In the genomic region with DNA sequence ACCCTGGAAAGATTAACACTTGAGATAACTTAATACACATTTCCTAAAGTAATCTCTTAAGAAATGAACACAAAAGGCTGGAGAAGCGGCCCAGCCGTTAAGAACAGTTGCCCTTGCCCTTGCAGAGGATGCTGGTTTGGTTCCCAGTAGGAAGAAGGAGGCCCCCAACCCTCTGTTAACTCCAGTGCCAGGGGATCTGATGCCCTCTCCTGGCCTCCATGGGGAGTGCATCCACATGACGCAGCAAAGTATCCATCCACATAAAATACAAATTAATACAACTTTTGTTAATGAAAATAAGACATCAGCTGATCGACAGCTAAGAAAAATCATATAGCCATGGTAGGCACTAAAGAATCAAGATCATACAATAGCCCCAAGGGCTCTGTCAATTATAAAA, we compare ENCODE assay signal across 12 mouse cellular contexts. TPM values are rescaled to one million over a fixed set of nuclear protein-coding genes. Genes with fewer than 3 reads are reported as not detected.
DNase-seq lines count a peak whose midpoint lies in the region; ATAC-seq and TF ChIP-seq lines count a peak whose summit lies in the region.
"Had no signal": no experiment of that assay in that cellular context is flagged by ENCODE, and none has a peak within 500 bp of the region (broad histone marks: within the 10 kb centered on the region; RNA-seq: fewer than 3 reads in every experiment).

No protein-coding gene starts in this region.

- H3K36me3 ChIP-seq in hindbrain, embryonic 11.5 days (ENCODE audit: control insufficient read depth, insufficient read depth, low read length), result no peaks in the 10 kb centered on the region
- H3K36me3 ChIP-seq in hindbrain, embryonic 12.5 days, result no peaks in the 10 kb centered on the region
- no peaks in the 10 kb centered on the region for H3K36me3 ChIP-seq in lung, embryonic 14.5 days (ENCODE audit: insufficient read depth)
- H3K36me3 ChIP-seq in G1E (replicated peaks), result peaks cover 39% of the 10 kb centered on the region
- H3K36me3 ChIP-seq in small intestine, adult 2 months (ENCODE audit: control insufficient read depth, insufficient read depth, low read length), result no peaks in the 10 kb centered on the region
- H3K36me3 ChIP-seq in forebrain, embryonic 13.5 days (ENCODE audit: poor library complexity, severe bottlenecking), result peaks cover 7% of the 10 kb centered on the region; the same call in 1 of the 2 replicates
- H3K36me3 ChIP-seq: hindbrain, embryonic 15.5 days; limb, embryonic 15.5 days had no signal

- no peaks in the 10 kb centered on the region for H3K4me1 ChIP-seq in hindbrain, embryonic 11.5 days (replicated peaks; ENCODE audit: control insufficient read depth, insufficient read depth, low read length)
- H3K4me1 ChIP-seq in hindbrain, embryonic 12.5 days, result no peaks in the 10 kb centered on the region
- H3K4me1 ChIP-seq in lung, embryonic 14.5 days (ENCODE audit: insufficient read depth), result no peaks in the 10 kb centered on the region
- H3K4me1 ChIP-seq in G1E (ENCODE audit: insufficient read depth, low read depth, low read length), result peaks cover 18% of the 10 kb centered on the region
- no peaks in the 10 kb centered on the region for H3K4me1 ChIP-seq in small intestine, adult 2 months (ENCODE audit: control insufficient read depth, insufficient read depth, insufficient read length, low read length)
- H3K4me1 ChIP-seq in forebrain, embryonic 13.5 days, result no peaks in the 10 kb centered on the region
- H3K4me1 ChIP-seq: hindbrain, embryonic 15.5 days; limb, embryonic 15.5 days had no signal

- no peak overlapping the region for H3K4me3 ChIP-seq in hindbrain, embryonic 11.5 days (ENCODE audit: low read depth, low read length)
- H3K4me3 ChIP-seq in hindbrain, embryonic 12.5 days, result no peak overlapping the region
- no peak overlapping the region for H3K4me3 ChIP-seq in lung, embryonic 14.5 days (ENCODE audit: low read depth, low read length)
- H3K4me3 ChIP-seq in G1E (ENCODE audit: low read depth, low read length), result no peak overlapping the region
- H3K4me3 ChIP-seq in small intestine, adult 2 months (ENCODE audit: low read depth, low read length), result no peak overlapping the region
- H3K4me3 ChIP-seq in forebrain, embryonic 13.5 days, result no peak overlapping the region
- H3K4me3 ChIP-seq: heart, embryonic 13.5 days; hindbrain, embryonic 15.5 days; limb, embryonic 15.5 days; megakaryocyte, embryonic 14.5 days had no signal

- no peak for ATAC-seq in hindbrain, embryonic 11.5 days (ENCODE audit: low FRiP score)
- no peak for ATAC-seq in hindbrain, embryonic 12.5 days (ENCODE audit: low FRiP score)
- ATAC-seq in lung, embryonic 14.5 days (ENCODE audit: insufficient read depth), result no peak
- ATAC-seq in G1E (ENCODE audit: extremely low read depth, insufficient number of reproducible peaks, low FRiP score, poor library complexity, severe bottlenecking), result no peak
- no peak for ATAC-seq in forebrain, embryonic 13.5 days

- DNase-seq in hindbrain, embryonic 11.5 days (ENCODE audit: low spot score), result peak; percentile 12
- no peak for DNase-seq in lung, embryonic 14.5 days
- no peak for DNase-seq in lung, postnatal 4 days
- no peak for DNase-seq in G1E (ENCODE audit: low spot score)
- DNase-seq: kidney, postnatal 14 days had no signal

- no peak overlapping the region for H3K27ac ChIP-seq in hindbrain, embryonic 11.5 days (ENCODE audit: low read depth, low read length)
- H3K27ac ChIP-seq in hindbrain, embryonic 12.5 days, result no peak overlapping the region
- H3K27ac ChIP-seq in lung, embryonic 14.5 days (ENCODE audit: low read depth), result no peak overlapping the region
- H3K27ac ChIP-seq in small intestine, adult 2 months (ENCODE audit: insufficient read depth, low read depth, low read length), result no peak overlapping the region
- no peak overlapping the region for H3K27ac ChIP-seq in forebrain, embryonic 13.5 days
- H3K27ac ChIP-seq: heart, embryonic 13.5 days; hindbrain, embryonic 15.5 days; limb, embryonic 15.5 days had no signal

- H3K27me3 ChIP-seq in hindbrain, embryonic 11.5 days (ENCODE audit: control insufficient read depth, insufficient read depth, low read length), result no peaks in the 10 kb centered on the region
- no peaks in the 10 kb centered on the region for H3K27me3 ChIP-seq in hindbrain, embryonic 12.5 days
- H3K27me3 ChIP-seq in lung, embryonic 14.5 days (ENCODE audit: insufficient read depth, low read length), result no peaks in the 10 kb centered on the region
- no peaks in the 10 kb centered on the region for H3K27me3 ChIP-seq in G1E (ENCODE audit: insufficient read depth, low read length)
- H3K27me3 ChIP-seq in small intestine, adult 2 months (ENCODE audit: control insufficient read depth, insufficient read depth, low read length), result no peaks in the 10 kb centered on the region
- H3K27me3 ChIP-seq in forebrain, embryonic 13.5 days, result no peaks in the 10 kb centered on the region
- H3K27me3 ChIP-seq: heart, embryonic 13.5 days; hindbrain, embryonic 15.5 days; limb, embryonic 15.5 days; megakaryocyte, embryonic 14.5 days had no signal

- TF ChIP-seq POLR2A in small intestine, adult 2 months (IDR thresholded peaks at IDR 0.05; ENCODE audit: low read depth, low read length), result no peak

- peak; percentile 37; the same call in 1 of the 2 replicates for TF ChIP-seq CTCF in lung, embryonic 14.5 days (IDR thresholded peaks at IDR 0.05; ENCODE audit: low read depth)
- peak; percentile 32 for TF ChIP-seq CTCF in G1E (IDR thresholded peaks at IDR 0.05; ENCODE audit: low read depth, low read length)
- peak; percentile 25; the same call in 1 of the 2 replicates for TF ChIP-seq CTCF in small intestine, adult 2 months (IDR thresholded peaks at IDR 0.05; ENCODE audit: extremely low read depth, insufficient read length, insufficient replicate concordance, low read depth, low read length)

- no peak overlapping the region for H3K4me2 ChIP-seq in hindbrain, embryonic 11.5 days (replicated peaks; ENCODE audit: low read depth, low read length)
- H3K4me2 ChIP-seq in hindbrain, embryonic 12.5 days (replicated peaks), result no peak overlapping the region
- H3K4me2 ChIP-seq in lung, embryonic 14.5 days, result no peak overlapping the region
- H3K4me2 ChIP-seq in forebrain, embryonic 13.5 days, result no peak overlapping the region
- H3K4me2 ChIP-seq: heart, embryonic 13.5 days; hindbrain, embryonic 15.5 days; limb, embryonic 15.5 days had no signal

- no peak overlapping the region for H3K9ac ChIP-seq in hindbrain, embryonic 11.5 days (ENCODE audit: low read depth, low read length)
- H3K9ac ChIP-seq in hindbrain, embryonic 12.5 days, result no peak overlapping the region
- no peak overlapping the region for H3K9ac ChIP-seq in lung, embryonic 14.5 days
- no peak overlapping the region for H3K9ac ChIP-seq in forebrain, embryonic 13.5 days
- H3K9ac ChIP-seq: heart, embryonic 13.5 days; hindbrain, embryonic 15.5 days; limb, embryonic 15.5 days had no signal

- H3K9me3 ChIP-seq in hindbrain, embryonic 11.5 days (ENCODE audit: control insufficient read depth, low read length), result no peaks in the 10 kb centered on the region
- H3K9me3 ChIP-seq in hindbrain, embryonic 12.5 days (replicated peaks), result no peaks in the 10 kb centered on the region
- H3K9me3 ChIP-seq in lung, embryonic 14.5 days (ENCODE audit: low read depth, low read length), result no peaks in the 10 kb centered on the region
- H3K9me3 ChIP-seq in G1E (replicated peaks), result no peaks in the 10 kb centered on the region
- H3K9me3 ChIP-seq in forebrain, embryonic 13.5 days (replicated peaks), result no peaks in the 10 kb centered on the region
- H3K9me3 ChIP-seq: heart, embryonic 13.5 days; hindbrain, embryonic 15.5 days; limb, embryonic 15.5 days; megakaryocyte, embryonic 14.5 days had no signal

- WGBS in hindbrain, embryonic 11.5 days, result 87% methylated on average over 4 of the region's 4 CpGs
- 92% methylated on average over 4 of the region's 4 CpGs for WGBS in hindbrain, embryonic 12.5 days
- 82% methylated on average over 4 of the region's 4 CpGs for WGBS in lung, embryonic 14.5 days
- WGBS in small intestine, adult 2 months, result 91% methylated on average over 4 of the region's 4 CpGs
- 75% methylated on average over 4 of the region's 4 CpGs for WGBS in forebrain, embryonic 13.5 days

RNA-seq across cellular contexts. Expression of a gene that starts 33.6 kb away (rescaled TPM):
- 36.9 and 42.2 TPM in 2 replicates for polyA plus RNA-seq in hindbrain, embryonic 11.5 days (2014; fragmentation: Nextera tagmentation; extraction: Ambion mirVana)
- 38.1 and 41.0 TPM in 2 replicates for polyA plus RNA-seq in hindbrain, embryonic 12.5 days (2016; fragmentation: Nextera tagmentation; extraction: Ambion mirVana)
- polyA plus RNA-seq in lung, embryonic 14.5 days (2014; fragmentation: Nextera tagmentation; extraction: Ambion mirVana), result 40.5 and 41.6 TPM in 2 replicates
- total RNA-seq in G1E (2014; fragmentation: Nextera tagmentation), result 112 and 113 TPM in 2 replicates
- total RNA-seq in G1E (2017), result 39.7 and 43.7 TPM in 2 replicates
- polyA plus RNA-seq in G1E (2012), result 2.9 and 3.7 TPM in 2 replicates
- 0.67 and 1.7 TPM in 2 replicates for polyA plus RNA-seq in small intestine, adult 2 months (2012; rRNA removed)
- polyA plus RNA-seq in forebrain, embryonic 13.5 days (2015; fragmentation: Nextera tagmentation; extraction: Ambion mirVana), result 42.8 and 48.8 TPM in 2 replicates
